Mouse (Mus musculus): ENCODE measurements around the gene Olfr427. TPM values are rescaled to one million over a fixed set of nuclear protein-coding genes. Genes with fewer than 3 reads are reported as not detected.

The Olfr427 gene
- total and polyA plus RNA-seq, 3 experiments, result 0.11 TPM; not detected in 2

GRCm38 (mm10) chr1:174052981-174053380, 43.7 kb upstream of the Olfr427 start:
- no peak for TF ChIP-seq GATA1 (IDR thresholded peaks at IDR 0.05; ENCODE audit: borderline replicate concordance, low read length)
- Histone ChIP-seq H3K4me3 (ENCODE audit: low read depth, low read length) (no peak overlapping the region), H3K36me3 (replicated peaks) (no peaks in the 10 kb centered on the region), H3K4me1 (ENCODE audit: insufficient read depth, low read depth, low read length) (no peaks in the 10 kb centered on the region), H3K9me3 (replicated peaks) (peaks cover 6% of the 10 kb centered on the region), H3K27me3 (ENCODE audit: insufficient read depth, low read length) (no peaks in the 10 kb centered on the region)
- no peak for ATAC-seq (ENCODE audit: extremely low read depth, insufficient number of reproducible peaks, low FRiP score, poor library complexity, severe bottlenecking)
- DNase-seq (ENCODE audit: low spot score), result no peak

- Histone ChIP-seq H3K9me3 (replicated peaks) (peaks cover 6% of the 10 kb centered on the region), H3K4me3 (ENCODE audit: low read depth, low read length) (no peak overlapping the region), H3K27me3 (ENCODE audit: insufficient read depth, low read length) (no peaks in the 10 kb centered on the region), H3K4me1 (ENCODE audit: insufficient read depth, low read depth, low read length) (no peaks in the 10 kb centered on the region), H3K36me3 (replicated peaks) (no peaks in the 10 kb centered on the region)
- DNase-seq (ENCODE audit: low spot score) (no peak), ATAC-seq (ENCODE audit: extremely low read depth, insufficient number of reproducible peaks, low FRiP score, poor library complexity, severe bottlenecking) (no peak)
- TF ChIP-seq POLR2AphosphoS5 (IDR thresholded peaks at IDR 0.05; ENCODE audit: insufficient replicate concordance, low read depth, low read length) (no peak), GATA1 (IDR thresholded peaks at IDR 0.05; ENCODE audit: borderline replicate concordance, low read length) (no peak), GATA2 (IDR thresholded peaks at IDR 0.05; ENCODE audit: borderline replicate concordance, low read depth, low read length) (no peak), TAL1 (conservative IDR thresholded peaks at IDR 0.05; ENCODE audit: low read depth, low read length) (no peak), CTCF (IDR thresholded peaks at IDR 0.05; ENCODE audit: low read depth, low read length) (no peak)
These were observed 41.4 kb upstream of the Olfr427 start for GRCm38 (mm10) chr1:174055248-174055647.

- no peak for DNase-seq (ENCODE audit: low spot score)
- Histone ChIP-seq H3K9me3 (replicated peaks) (no peaks in the 10 kb centered on the region), H3K4me1 (ENCODE audit: insufficient read depth, low read depth, low read length) (no peaks in the 10 kb centered on the region)
These were observed 30.4 kb upstream of the Olfr427 start, which contains the start of gene Olfr430 for GRCm38 (mm10) chr1:174066305-174066704. Gene Olfr430 (plus strand): TSS chr1:174066605.

GRCm38 (mm10) chr1:174084031-174084430, 12.7 kb upstream of the Olfr427 start, which contains the start of gene Olfr429:
Gene Olfr429 (plus strand): TSS chr1:174084331.
- Histone ChIP-seq H3K27me3 (ENCODE audit: insufficient read depth, low read length) (no peaks in the 10 kb centered on the region), H3K4me3 (ENCODE audit: low read depth, low read length) (no peak within 1 kb of the TSS), H3K4me1 (ENCODE audit: insufficient read depth, low read depth, low read length) (no peaks in the 10 kb centered on the region), H3K9me3 (replicated peaks) (0 out of 2 replicates have a peak, but pooled peaks cover 3% of the 10 kb centered on the region), H3K36me3 (replicated peaks) (no peaks in the 10 kb centered on the region)
- TF ChIP-seq TAL1 (conservative IDR thresholded peaks at IDR 0.05; ENCODE audit: low read depth, low read length), result no peak
- no peak for TF ChIP-seq GATA1 (IDR thresholded peaks at IDR 0.05; ENCODE audit: borderline replicate concordance, low read length)
- no peak for TF ChIP-seq GATA2 (IDR thresholded peaks at IDR 0.05; ENCODE audit: borderline replicate concordance, low read depth, low read length)
- TF ChIP-seq POLR2AphosphoS5 (IDR thresholded peaks at IDR 0.05; ENCODE audit: insufficient replicate concordance, low read depth, low read length), result no peak
- TF ChIP-seq CTCF (IDR thresholded peaks at IDR 0.05; ENCODE audit: low read depth, low read length), result no peak
- DNase-seq (ENCODE audit: low spot score) (no peak), ATAC-seq (ENCODE audit: extremely low read depth, insufficient number of reproducible peaks, low FRiP score, poor library complexity, severe bottlenecking) (no peak)

More at GRCm38 (mm10) chr1:174066305-174066704, 30.4 kb upstream of the Olfr427 start, which contains the start of gene Olfr430:
- H3K27me3 ChIP-seq (ENCODE audit: insufficient read depth, low read length), result no peaks in the 10 kb centered on the region
- no peak for ATAC-seq (ENCODE audit: extremely low read depth, insufficient number of reproducible peaks, low FRiP score, poor library complexity, severe bottlenecking)
- no peak within 1 kb of the TSS for H3K4me3 ChIP-seq (ENCODE audit: low read depth, low read length)
- TF ChIP-seq TAL1 (conservative IDR thresholded peaks at IDR 0.05; ENCODE audit: low read depth, low read length) (no peak), GATA1 (IDR thresholded peaks at IDR 0.05; ENCODE audit: borderline replicate concordance, low read length) (no peak), POLR2AphosphoS5 (IDR thresholded peaks at IDR 0.05; ENCODE audit: insufficient replicate concordance, low read depth, low read length) (no peak), CTCF (IDR thresholded peaks at IDR 0.05; ENCODE audit: low read depth, low read length) (no peak), GATA2 (IDR thresholded peaks at IDR 0.05; ENCODE audit: borderline replicate concordance, low read depth, low read length) (no peak)
- no peaks in the 10 kb centered on the region for H3K36me3 ChIP-seq (replicated peaks)

GRCm38 (mm10) chr1:174103735-174104134, 7.0 kb downstream of the Olfr427 start:
- TF ChIP-seq TAL1 (conservative IDR thresholded peaks at IDR 0.05; ENCODE audit: low read depth, low read length) (no peak), GATA2 (IDR thresholded peaks at IDR 0.05; ENCODE audit: borderline replicate concordance, low read depth, low read length) (no peak), GATA1 (IDR thresholded peaks at IDR 0.05; ENCODE audit: borderline replicate concordance, low read length) (no peak), CTCF (IDR thresholded peaks at IDR 0.05; ENCODE audit: low read depth, low read length) (no peak)
- Histone ChIP-seq H3K4me1 (ENCODE audit: insufficient read depth, low read depth, low read length) (no peaks in the 10 kb centered on the region), H3K27me3 (ENCODE audit: insufficient read depth, low read length) (no peaks in the 10 kb centered on the region), H3K9me3 (replicated peaks) (no peaks in the 10 kb centered on the region), H3K36me3 (replicated peaks) (no peaks in the 10 kb centered on the region), H3K4me3 (ENCODE audit: low read depth, low read length) (no peak overlapping the region)
- DNase-seq (ENCODE audit: low spot score) (no peak), ATAC-seq (ENCODE audit: extremely low read depth, insufficient number of reproducible peaks, low FRiP score, poor library complexity, severe bottlenecking) (no peak)

- no peak for ATAC-seq (ENCODE audit: extremely low read depth, insufficient number of reproducible peaks, low FRiP score, poor library complexity, severe bottlenecking)
- TF ChIP-seq TAL1 (conservative IDR thresholded peaks at IDR 0.05; ENCODE audit: low read depth, low read length), result no peak
These were observed 24.4 kb downstream of the Olfr427 start, which contains the start of gene Olfr231 for GRCm38 (mm10) chr1:174121062-174121461. Gene Olfr231 (minus strand): TSS chr1:174121162.

GRCm38 (mm10) chr1:174131217-174131616, 34.5 kb downstream of the Olfr427 start, which contains the start of gene Olfr424:
Gene Olfr424 (plus strand): TSS chr1:174131517.
- no peak for ATAC-seq (ENCODE audit: extremely low read depth, insufficient number of reproducible peaks, low FRiP score, poor library complexity, severe bottlenecking)
- H3K4me1 ChIP-seq (ENCODE audit: insufficient read depth, low read depth, low read length), result no peaks in the 10 kb centered on the region
- H3K27me3 ChIP-seq (ENCODE audit: insufficient read depth, low read length), result no peaks in the 10 kb centered on the region
- H3K4me3 ChIP-seq (ENCODE audit: low read depth, low read length), result no peak within 1 kb of the TSS
- H3K36me3 ChIP-seq (replicated peaks), result no peaks in the 10 kb centered on the region
- DNase-seq (ENCODE audit: low spot score), result no peak
- TF ChIP-seq TAL1 (conservative IDR thresholded peaks at IDR 0.05; ENCODE audit: low read depth, low read length) (no peak), CTCF (IDR thresholded peaks at IDR 0.05; ENCODE audit: low read depth, low read length) (no peak), GATA2 (IDR thresholded peaks at IDR 0.05; ENCODE audit: borderline replicate concordance, low read depth, low read length) (no peak), POLR2AphosphoS5 (IDR thresholded peaks at IDR 0.05; ENCODE audit: insufficient replicate concordance, low read depth, low read length) (no peak), GATA1 (IDR thresholded peaks at IDR 0.05; ENCODE audit: borderline replicate concordance, low read length) (no peak)
- H3K9me3 ChIP-seq (replicated peaks), result no peaks in the 10 kb centered on the region

More at GRCm38 (mm10) chr1:174121062-174121461, 24.4 kb downstream of the Olfr427 start, which contains the start of gene Olfr231:
- H3K36me3 ChIP-seq (replicated peaks), result no peaks in the 10 kb centered on the region
- no peak for DNase-seq (ENCODE audit: low spot score)
- no peaks in the 10 kb centered on the region for H3K27me3 ChIP-seq (ENCODE audit: insufficient read depth, low read length)
- no peaks in the 10 kb centered on the region for H3K9me3 ChIP-seq (replicated peaks)
- H3K4me1 ChIP-seq (ENCODE audit: insufficient read depth, low read depth, low read length), result no peaks in the 10 kb centered on the region
- H3K4me3 ChIP-seq (ENCODE audit: low read depth, low read length), result no peak within 1 kb of the TSS

Measured in G1E (cell line).